Mouse (Mus musculus) stomach, postnatal 0 days (tissue): ENCODE results near the gene Rin1.

ENCODE experiments used
- CTCF ChIP-seq: IDR thresholded peaks from 2 replicates; pipeline ENCODE4 v1.5.1; 2016; ENCODE audit warnings: antibody characterized with exemption, low read depth, mild to moderate bottlenecking, moderate library complexity
- EP300 ChIP-seq: optimal IDR thresholded peaks from 2 replicates; pipeline ENCODE3; 2016; ENCODE audit warnings: antibody characterized with exemption

- TF ChIP-seq CTCF = no peak
- no peak for TF ChIP-seq EP300
Observed at GRCm38 (mm10) chr19:5065104-5065503, 14.8 kb downstream of the Rin1 start.
